Mouse (Mus musculus) heart, adult 2 months (tissue): ENCODE results near the gene Tspan13.

ENCODE experiments used
- CTCF ChIP-seq: fragments of 200-600 bp; IDR thresholded peaks from 2 replicates; pipeline ENCODE4 v1.8.1; 2022; ENCODE audit warnings: antibody characterized with exemption, mild to moderate bottlenecking, moderate library complexity
- EP300 ChIP-seq: fragments of 200-500 bp; IDR thresholded peaks from 2 replicates; pipeline ENCODE4 v1.6.1; 2011; ENCODE audit warnings: low read depth, low read length, control low read depth; ENCODE audit not compliant: insufficient read depth
- POLR2A ChIP-seq: fragments of 200-500 bp; IDR thresholded peaks from 2 replicates; pipeline ENCODE4 v1.6.1; 2011; ENCODE audit warnings: mild to moderate bottlenecking, low read depth, low read length, control low read depth; ENCODE audit not compliant: insufficient read depth

DNA sequence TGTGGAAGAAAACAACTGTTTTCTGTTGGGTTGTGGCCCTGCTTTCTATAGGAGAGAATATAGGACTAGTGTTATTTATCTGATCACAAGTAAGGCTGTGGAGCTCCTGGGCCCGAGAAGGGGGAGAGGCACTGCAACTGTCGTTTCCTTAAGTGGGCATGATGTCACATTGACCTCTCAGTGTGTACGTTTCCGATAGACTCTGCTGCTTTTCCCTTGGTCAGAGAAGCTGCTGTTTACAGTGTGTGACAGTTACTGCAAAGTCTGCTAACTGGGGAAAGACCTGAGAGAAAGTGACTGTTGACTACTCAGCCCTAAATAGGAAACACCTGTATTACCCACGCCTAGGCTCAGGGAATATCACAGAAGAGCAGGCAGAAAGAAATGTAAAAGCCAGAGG is 3.9 kb upstream of the Tspan13 start:
- TF ChIP-seq POLR2A (no peak), CTCF (no peak), EP300 (no peak)
